Mouse (Mus musculus) CD4-positive, CD25-positive, alpha-beta regulatory T cell, adult 4 months (primary cell): ENCODE data around the gene Ankrd2. TPM values are rescaled to one million over a fixed set of nuclear protein-coding genes. Genes with fewer than 3 reads are reported as not detected.

Experiments used
- ATAC-seq: one replicate; pipeline ENCODE4 v1.8.0; 2017
- polyA plus RNA-seq, 2 experiments: library from polyadenylated mRNA; unstranded; fragments of 100-300 nt; shearing (Covaris generic); gene quantifications; one replicate each; pipeline ENCODE4 v1.2.1; 2017

The Ankrd2 gene
- polyA plus RNA-seq, 2 experiments from 2014 or later, result not detected

- no peak for ATAC-seq
Observed at GRCm38 (mm10) chr19:42016251-42016650, 19.5 kb upstream of the Ankrd2 start.

- ATAC-seq, result no peak
Observed at GRCm38 (mm10) chr19:42016840-42017239, 19.0 kb upstream of the Ankrd2 start.

- no peak for ATAC-seq
Observed at GRCm38 (mm10) chr19:42017399-42018247, 18.2 kb upstream of the Ankrd2 start.

- ATAC-seq, result peak; percentile 63
Observed at GRCm38 (mm10) chr19:42019011-42019522, 16.7 kb upstream of the Ankrd2 start.

GRCm38 (mm10) chr19:42021681-42022541 lies 13.9 kb upstream of the Ankrd2 start:
- no peak for ATAC-seq

GRCm38 (mm10) chr19:42022542-42022848 lies 13.3 kb upstream of the Ankrd2 start:
- no peak for ATAC-seq

GRCm38 (mm10) chr19:42026158-42026557 lies 9.6 kb upstream of the Ankrd2 start:
- peak; percentile 69 for ATAC-seq

- ATAC-seq, result no peak
Observed at GRCm38 (mm10) chr19:42031112-42031511, 4.7 kb upstream of the Ankrd2 start.

GRCm38 (mm10) chr19:42033611-42034010 lies 2.2 kb upstream of the Ankrd2 start:
- ATAC-seq, result no peak

GRCm38 (mm10) chr19:42034146-42034775 lies 1.5 kb upstream of the Ankrd2 start:
- no peak for ATAC-seq

GRCm38 (mm10) chr19:42034881-42035455 lies 832 bp upstream of the Ankrd2 start:
- no peak for ATAC-seq

- ATAC-seq, result no peak
Observed at GRCm38 (mm10) chr19:42036357-42036756, 557 bp downstream of the Ankrd2 start.

- no peak for ATAC-seq
Observed at GRCm38 (mm10) chr19:42037167-42037702, 1.4 kb downstream of the Ankrd2 start.

GRCm38 (mm10) chr19:42038310-42038709 lies 2.5 kb downstream of the Ankrd2 start:
- no peak for ATAC-seq

GRCm38 (mm10) chr19:42043988-42044387 lies 8.2 kb downstream of the Ankrd2 start:
- no peak for ATAC-seq

- no peak for ATAC-seq
Observed at GRCm38 (mm10) chr19:42045269-42046102, 9.7 kb downstream of the Ankrd2 start, which contains the start of gene Hoga1. TSS of gene Hoga1 (plus strand) at chr19:42045610.

- ATAC-seq, result no peak
Observed at GRCm38 (mm10) chr19:42050251-42050650, 14.5 kb downstream of the Ankrd2 start.

GRCm38 (mm10) chr19:42051351-42051750 lies 15.6 kb downstream of the Ankrd2 start:
- ATAC-seq, result no peak

- no peak for ATAC-seq
Observed at GRCm38 (mm10) chr19:42051948-42052347, 16.1 kb downstream of the Ankrd2 start, which contains the start of gene 4933411K16Rik. TSS of gene 4933411K16Rik (plus strand) at chr19:42052248.

GRCm38 (mm10) chr19:42054255-42054654 lies 18.5 kb downstream of the Ankrd2 start:
- ATAC-seq, result no peak

- no peak for ATAC-seq
Observed at GRCm38 (mm10) chr19:42055881-42056280, 20.1 kb downstream of the Ankrd2 start.
